Mouse (Mus musculus): ENCODE data around the gene Ntsr2. TPM values are rescaled to one million over a fixed set of nuclear protein-coding genes. Genes with fewer than 3 reads are reported as not detected.
"Not testable (repeated sequence)": the region's sequence is repeated elsewhere in the genome, so short reads cannot be mapped to it uniquely, and the experiment has no call there.

The Ntsr2 gene
- polyA plus RNA-seq, 1 experiment from 2014 or later, result 0.22 TPM

DNA sequence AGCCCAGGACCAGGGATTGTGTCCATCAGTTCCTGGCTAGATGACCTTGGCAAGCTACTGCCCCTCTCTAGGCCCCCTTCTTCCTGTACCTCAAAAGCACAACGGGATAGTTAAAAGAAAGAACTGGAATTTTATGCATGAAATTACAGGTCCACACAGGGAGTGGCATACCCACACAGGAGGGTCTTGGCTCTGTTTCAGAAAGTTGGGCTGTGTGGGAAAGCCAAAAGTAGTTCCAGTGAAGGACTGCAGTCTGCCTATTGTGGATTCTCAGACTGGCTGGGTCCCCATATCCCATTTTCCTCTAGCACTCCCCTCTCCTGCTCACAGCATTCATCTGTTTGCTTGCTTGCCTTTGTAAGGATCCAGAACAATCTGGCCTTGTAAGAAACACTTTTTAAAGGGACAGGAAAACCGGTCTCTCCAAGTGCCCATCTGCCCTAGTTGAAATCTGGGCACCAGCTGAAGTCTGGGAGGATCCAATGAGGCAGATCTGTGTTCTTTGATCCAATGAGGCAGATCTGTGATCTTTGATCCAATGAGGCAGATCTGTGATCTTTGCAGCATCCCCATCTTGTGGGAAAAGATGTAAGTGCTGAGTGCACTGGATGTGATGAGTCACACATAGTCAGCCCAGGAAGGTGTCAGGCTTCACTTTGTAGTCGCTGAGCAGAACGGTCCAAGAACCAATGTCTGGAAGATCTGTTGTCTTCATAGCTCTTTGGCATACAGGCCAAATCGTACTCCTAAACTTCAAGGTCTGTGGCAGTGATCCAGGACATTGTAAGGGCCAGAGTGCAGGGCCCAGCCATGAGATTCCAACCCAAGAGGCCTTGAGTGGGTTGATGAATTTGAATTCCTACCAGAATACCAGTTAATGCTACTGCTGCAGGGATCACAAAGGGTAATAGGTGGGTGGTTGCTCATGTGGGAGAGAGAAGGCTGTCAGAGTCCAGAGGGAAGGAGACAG, 4.0 kb downstream of the Ntsr2 start:
- no peak overlapping the region for H3K4me3 ChIP-seq (replicated peaks)
- 79% methylated on average over 5 of the region's 5 CpGs for WGBS
- H3K9me3 ChIP-seq, result no peaks in the 10 kb centered on the region
- H3K27ac ChIP-seq, result no peak overlapping the region
- H3K4me1 ChIP-seq (replicated peaks), result peaks cover 8% of the 10 kb centered on the region
- peaks cover 39% of the 10 kb centered on the region for H3K27me3 ChIP-seq
- H3K36me3 ChIP-seq, result no peaks in the 10 kb centered on the region
- no peak overlapping the region for H3K4me2 ChIP-seq (replicated peaks)
- no peak for ATAC-seq
- no peak overlapping the region for H3K9ac ChIP-seq (replicated peaks)

GRCm38 (mm10) chr12:16661459-16661858, 8.3 kb downstream of the Ntsr2 start:
- Histone ChIP-seq H3K4me2 (replicated peaks) (no peak overlapping the region), H3K27me3 (no peaks in the 10 kb centered on the region), H3K4me3 (replicated peaks) (no peak overlapping the region), H3K9me3 (no peaks in the 10 kb centered on the region), H3K9ac (replicated peaks) (no peak overlapping the region), H3K27ac (no peak overlapping the region), H3K36me3 (no peaks in the 10 kb centered on the region), H3K4me1 (replicated peaks) (0 out of 2 replicates have a peak, but pooled peaks cover 3% of the 10 kb centered on the region)
- WGBS, result 91% methylated on average over 10 of the region's 10 CpGs
- ATAC-seq, result no peak

GRCm38 (mm10) chr12:16661936-16662335, 8.8 kb downstream of the Ntsr2 start:
- 83% methylated on average over 2 of the region's 2 CpGs for WGBS

GRCm38 (mm10) chr12:16662955-16663585, 9.9 kb downstream of the Ntsr2 start:
- Histone ChIP-seq H3K27me3 (no peaks in the 10 kb centered on the region), H3K9ac (replicated peaks) (no peak overlapping the region), H3K9me3 (no peaks in the 10 kb centered on the region), H3K27ac (no peak overlapping the region), H3K4me3 (replicated peaks) (no peak overlapping the region), H3K36me3 (no peaks in the 10 kb centered on the region), H3K4me2 (replicated peaks) (no peak overlapping the region), H3K4me1 (replicated peaks) (0 out of 2 replicates have a peak, but pooled peaks cover 3% of the 10 kb centered on the region)
- no peak for ATAC-seq
- 62% methylated on average over 6 of the region's 6 CpGs for WGBS

More at GRCm38 (mm10) chr12:16661936-16662335, 8.8 kb downstream of the Ntsr2 start:
- H3K4me1 ChIP-seq (replicated peaks), result 0 out of 2 replicates have a peak, but pooled peaks cover 3% of the 10 kb centered on the region
- no peak overlapping the region for H3K9ac ChIP-seq (replicated peaks)
- H3K4me2 ChIP-seq (replicated peaks), result no peak overlapping the region
- ATAC-seq, result no peak
- H3K27ac ChIP-seq, result no peak overlapping the region
- H3K4me3 ChIP-seq (replicated peaks), result no peak overlapping the region
- H3K9me3 ChIP-seq, result no peaks in the 10 kb centered on the region
- H3K27me3 ChIP-seq, result no peaks in the 10 kb centered on the region
- no peaks in the 10 kb centered on the region for H3K36me3 ChIP-seq

DNA sequence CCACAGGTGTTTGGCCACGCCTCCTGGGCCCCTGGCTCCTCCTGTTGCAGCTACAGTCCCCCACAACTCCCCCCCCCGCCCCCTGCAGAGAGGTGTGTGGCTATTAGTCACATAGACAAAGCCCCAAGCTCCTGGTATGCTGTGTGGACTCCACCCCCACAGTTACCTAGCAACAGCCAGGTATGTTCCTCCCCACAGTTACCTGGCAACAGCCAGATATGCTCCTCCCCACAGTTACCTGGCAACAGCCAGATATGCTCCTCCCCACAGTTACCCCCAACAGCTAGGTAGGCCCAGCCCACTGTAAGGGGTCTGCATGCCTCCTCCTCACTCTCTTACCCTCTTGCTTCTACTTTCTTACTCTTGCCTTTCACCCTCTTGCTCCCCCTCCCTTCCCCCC, 11.8 kb downstream of the Ntsr2 start:
- no peaks in the 10 kb centered on the region for H3K27me3 ChIP-seq
- H3K4me2 ChIP-seq (replicated peaks), result no peak overlapping the region
- H3K4me3 ChIP-seq (replicated peaks), result no peak overlapping the region
- peaks cover 9% of the 10 kb centered on the region; the same call in 1 of the 2 replicates for H3K4me1 ChIP-seq (replicated peaks)
- 0% methylated on average over 1 of the region's 2 CpGs for WGBS
- H3K27ac ChIP-seq, result no peak overlapping the region
- no peak overlapping the region for H3K9ac ChIP-seq (replicated peaks)
- no peaks in the 10 kb centered on the region for H3K9me3 ChIP-seq
- no peaks in the 10 kb centered on the region for H3K36me3 ChIP-seq
- peak; percentile 51 for ATAC-seq

DNA sequence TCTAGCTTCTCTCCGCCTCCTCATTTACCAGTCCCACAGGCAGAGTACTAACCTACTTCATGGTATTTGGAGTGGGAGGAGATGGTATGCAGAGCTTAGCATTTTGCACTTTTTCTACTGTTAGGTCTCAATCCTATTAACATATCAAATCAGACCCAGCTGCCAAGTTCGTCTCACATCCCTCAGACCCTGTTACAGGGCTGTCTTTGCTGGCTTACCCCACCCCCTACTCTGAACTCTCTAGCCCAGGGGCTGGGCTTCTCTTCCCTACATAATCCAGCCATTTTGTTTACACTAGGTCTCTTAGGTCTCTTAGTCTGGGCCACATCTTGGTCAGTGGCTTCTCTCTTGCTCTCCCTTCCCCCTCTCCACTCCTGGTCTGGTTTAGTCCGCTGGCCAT, 16.0 kb downstream of the Ntsr2 start:
- WGBS, result 62% methylated on average over 3 of the region's 3 CpGs
- H3K9ac ChIP-seq (replicated peaks), result 0 out of 2 replicates have a peak overlapping the region, but pooled peaks have one; percentile 11

GRCm38 (mm10) chr12:16672246-16672645, 19.1 kb downstream of the Ntsr2 start:
- 93% methylated on average over 10 of the region's 10 CpGs for WGBS
- Histone ChIP-seq H3K4me2 (replicated peaks) (no peak overlapping the region), H3K27me3 (no peaks in the 10 kb centered on the region), H3K27ac (no peak overlapping the region), H3K4me3 (replicated peaks) (no peak overlapping the region), H3K4me1 (replicated peaks) (peaks cover 6% of the 10 kb centered on the region; the same call in 1 of the 2 replicates), H3K9me3 (no peaks in the 10 kb centered on the region), H3K9ac (replicated peaks) (no peak overlapping the region), H3K36me3 (peaks cover 13% of the 10 kb centered on the region)
- no peak for ATAC-seq

More for the DNA sequence above, 16.0 kb downstream of the Ntsr2 start:
- no peak overlapping the region for H3K4me2 ChIP-seq (replicated peaks)
- no peak for ATAC-seq
- no peaks in the 10 kb centered on the region for H3K9me3 ChIP-seq
- H3K27me3 ChIP-seq, result no peaks in the 10 kb centered on the region
- H3K27ac ChIP-seq, result no peak overlapping the region
- peaks cover 11% of the 10 kb centered on the region for H3K36me3 ChIP-seq
- peaks cover 6% of the 10 kb centered on the region; the same call in 1 of the 2 replicates for H3K4me1 ChIP-seq (replicated peaks)
- no peak overlapping the region for H3K4me3 ChIP-seq (replicated peaks)

- H3K4me3 ChIP-seq (replicated peaks), result no peak overlapping the region
- no peak overlapping the region for H3K4me2 ChIP-seq (replicated peaks)
- ATAC-seq, result no peak
- no peak overlapping the region for H3K9ac ChIP-seq (replicated peaks)
- H3K9me3 ChIP-seq, result no peaks in the 10 kb centered on the region
- H3K36me3 ChIP-seq, result peaks cover 26% of the 10 kb centered on the region
- 94% methylated on average over 9 of the region's 9 CpGs for WGBS
- H3K27ac ChIP-seq, result no peak overlapping the region
- no peaks in the 10 kb centered on the region for H3K27me3 ChIP-seq
- no peaks in the 10 kb centered on the region for H3K4me1 ChIP-seq (replicated peaks)
Observed at GRCm38 (mm10) chr12:16690631-16691030, 37.4 kb downstream of the Ntsr2 start.

GRCm38 (mm10) chr12:16694783-16695182, 41.6 kb downstream of the Ntsr2 start:
- Histone ChIP-seq H3K4me2 (replicated peaks) (no peak overlapping the region), H3K9ac (replicated peaks) (no peak overlapping the region), H3K36me3 (peaks cover 30% of the 10 kb centered on the region), H3K4me3 (replicated peaks) (no peak overlapping the region), H3K27me3 (no peaks in the 10 kb centered on the region), H3K4me1 (replicated peaks) (no peaks in the 10 kb centered on the region), H3K9me3 (no peaks in the 10 kb centered on the region), H3K27ac (no peak overlapping the region)
- 74% methylated on average over 5 of the region's 5 CpGs for WGBS
- ATAC-seq, result no peak

DNA sequence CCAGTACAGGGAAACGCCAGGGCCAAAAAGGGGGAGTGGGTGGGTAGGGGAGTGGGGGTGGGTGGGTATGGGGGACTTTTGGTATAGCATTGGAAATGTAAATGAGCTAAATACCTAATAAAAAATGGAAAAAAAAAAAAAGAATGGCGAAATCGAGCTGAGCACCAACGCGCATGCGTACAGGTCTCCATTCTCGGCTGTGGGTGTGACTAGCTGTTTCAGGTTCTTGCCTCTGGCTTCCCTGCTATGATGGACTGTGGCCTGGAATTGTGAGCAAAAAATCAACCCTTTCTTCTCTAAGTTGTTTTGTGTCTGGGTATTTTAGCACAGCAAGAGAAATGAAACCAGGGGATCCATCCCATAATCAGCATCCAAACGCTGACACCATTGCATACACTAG, 42.1 kb downstream of the Ntsr2 start:
- not testable (repeated sequence) for H3K4me2 ChIP-seq (replicated peaks); H3K9me3 ChIP-seq; H3K27me3 ChIP-seq; H3K4me1 ChIP-seq (replicated peaks); H3K27ac ChIP-seq; H3K9ac ChIP-seq (replicated peaks); ATAC-seq; H3K4me3 ChIP-seq (replicated peaks)
- WGBS, result 95% methylated on average over 7 of the region's 8 CpGs
- H3K36me3 ChIP-seq, result peaks cover 30% of the 10 kb centered on the region

GRCm38 (mm10) chr12:16696146-16696545, 43.0 kb downstream of the Ntsr2 start:
- Histone ChIP-seq H3K27ac (no peak overlapping the region), H3K36me3 (peaks cover 29% of the 10 kb centered on the region), H3K9me3 (no peaks in the 10 kb centered on the region), H3K9ac (replicated peaks) (no peak overlapping the region), H3K4me2 (replicated peaks) (no peak overlapping the region), H3K4me1 (replicated peaks) (no peaks in the 10 kb centered on the region), H3K27me3 (no peaks in the 10 kb centered on the region), H3K4me3 (replicated peaks) (no peak overlapping the region)
- 91% methylated on average over 13 of the region's 13 CpGs for WGBS
- ATAC-seq, result no peak

DNA sequence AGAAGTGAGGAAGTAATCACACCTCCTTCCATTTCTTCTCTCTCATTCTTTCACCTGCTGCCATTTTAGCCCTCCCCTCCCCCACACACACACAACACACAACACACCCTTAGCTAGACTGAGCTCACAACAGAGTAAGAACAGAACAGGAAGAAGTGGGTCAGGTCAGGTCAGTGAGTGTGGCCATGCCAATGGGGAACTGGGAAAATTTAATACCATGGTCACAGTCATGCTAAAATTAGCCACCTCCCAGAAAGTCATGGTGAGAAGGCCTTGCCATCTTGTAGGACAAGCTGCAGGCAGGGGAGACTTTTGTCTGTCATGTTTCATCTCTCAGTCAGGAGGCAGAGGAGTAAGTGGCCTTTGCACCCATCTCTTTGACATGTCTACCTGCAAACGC, 45.5 kb downstream of the Ntsr2 start:
- no peak overlapping the region for H3K27ac ChIP-seq
- H3K4me1 ChIP-seq (replicated peaks), result no peaks in the 10 kb centered on the region
- H3K9ac ChIP-seq (replicated peaks), result no peak overlapping the region
- no peak overlapping the region for H3K4me3 ChIP-seq (replicated peaks)
- 95% methylated on average over 1 of the region's 1 CpGs for WGBS
- peaks cover 32% of the 10 kb centered on the region for H3K36me3 ChIP-seq
- H3K9me3 ChIP-seq, result no peaks in the 10 kb centered on the region
- no peak for ATAC-seq
- no peak overlapping the region for H3K4me2 ChIP-seq (replicated peaks)
- H3K27me3 ChIP-seq, result no peaks in the 10 kb centered on the region
